Mouse (Mus musculus) embryonic facial prominence, embryonic 10.5 days (tissue): ENCODE results near the gene Mapkapk2. TPM values are rescaled to one million over a fixed set of nuclear protein-coding genes. Genes with fewer than 3 reads are reported as not detected.
"Not testable (repeated sequence)": the region's sequence is repeated elsewhere in the genome, so short reads cannot be mapped to it uniquely, and the experiment has no call there.

Experiments used
- DNase-seq: peaks from one replicate; pipeline ENCODE4 v3.0.0-alpha.2; 2017; ENCODE audit warnings: low spot score
- H3K27ac ChIP-seq: fragments of 300-500 bp; sonication (generic); replicated peaks from 2 replicates; pipeline ENCODE4 v1.5.1; 2016; ENCODE audit warnings: mild to moderate bottlenecking
- H3K27me3 ChIP-seq: fragments of 300-500 bp; sonication (generic); replicated peaks from 2 replicates; pipeline ENCODE4 v1.6.1; 2016; ENCODE audit warnings: low read depth, mild to moderate bottlenecking; ENCODE audit not compliant: poor library complexity, severe bottlenecking
- H3K36me3 ChIP-seq: fragments of 300-500 bp; sonication (generic); replicated peaks from 2 replicates; pipeline ENCODE4 v1.6.1; 2016; ENCODE audit warnings: mild to moderate bottlenecking, moderate library complexity
- H3K4me1 ChIP-seq: fragments of 300-500 bp; sonication (generic); 2 replicates; pipeline ENCODE4 v1.6.1; 2016
- H3K4me3 ChIP-seq: fragments of 300-500 bp; sonication (generic); 2 replicates; pipeline ENCODE4 v1.5.1; 2016; ENCODE audit warnings: mild to moderate bottlenecking, moderate library complexity
- H3K9me3 ChIP-seq: fragments of 300-500 bp; sonication (generic); 2 replicates; pipeline ENCODE4 v1.6.1; 2016; ENCODE audit warnings: mild to moderate bottlenecking
- WGBS: fragments of 180-500 bp; shearing (Covaris S2); methylation state at CpG from one replicate; pipeline ENCODE4 v1.1.7; 2016; 5-methylcytosine and 5-hydroxymethylcytosine counted together
- polyA plus RNA-seq: library from polyadenylated mRNA; unstranded; fragments of >200 nt; fragmentation: Nextera tagmentation; extraction: Ambion mirVana; gene quantifications from 2 replicates; pipeline ENCODE4 v1.2.1, GENCODE M21; 2016

Mapkapk2 gene
- polyA plus RNA-seq: 44.4 and 45.4 TPM in 2 replicates

DNA sequence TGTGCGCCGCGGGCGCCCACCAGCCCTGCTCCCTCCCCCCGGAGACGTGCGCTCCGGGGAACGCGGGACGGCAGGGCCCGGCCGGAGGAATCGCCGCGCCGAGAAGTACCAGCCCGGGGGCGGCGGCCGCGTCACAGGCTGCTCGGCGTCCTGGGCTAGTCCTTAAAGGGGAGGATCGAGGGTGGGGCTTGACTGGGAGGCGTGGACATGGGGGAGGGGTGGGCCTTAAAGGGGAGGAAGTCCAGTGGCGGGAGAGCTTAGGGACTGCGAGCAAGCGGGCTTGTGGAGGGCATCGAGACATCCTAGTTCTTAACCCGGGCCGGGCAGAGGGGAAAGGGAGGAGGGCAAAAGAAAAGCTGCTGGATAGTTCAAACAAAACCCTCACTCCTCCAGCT is at the start of gene Mapkapk2:
Gene Mapkapk2 (minus strand): TSS at position 127 of the 395 bp plus-strand sequence.
- WGBS: under 1% methylated on average over 32 of the region's 32 CpGs
- peak; percentile 97 for DNase-seq
- Histone ChIP-seq H3K27me3 (peaks cover 18% of the 10 kb centered on the region; the same call in 1 of the 2 replicates), H3K4me3 (peak within 1 kb of the TSS; percentile 94), H3K36me3 (peaks cover 11% of the 10 kb centered on the region), H3K9me3 (no peaks in the 10 kb centered on the region), H3K4me1 (peaks cover 42% of the 10 kb centered on the region), H3K27ac (peak within 1 kb of the TSS; percentile 94)

DNA sequence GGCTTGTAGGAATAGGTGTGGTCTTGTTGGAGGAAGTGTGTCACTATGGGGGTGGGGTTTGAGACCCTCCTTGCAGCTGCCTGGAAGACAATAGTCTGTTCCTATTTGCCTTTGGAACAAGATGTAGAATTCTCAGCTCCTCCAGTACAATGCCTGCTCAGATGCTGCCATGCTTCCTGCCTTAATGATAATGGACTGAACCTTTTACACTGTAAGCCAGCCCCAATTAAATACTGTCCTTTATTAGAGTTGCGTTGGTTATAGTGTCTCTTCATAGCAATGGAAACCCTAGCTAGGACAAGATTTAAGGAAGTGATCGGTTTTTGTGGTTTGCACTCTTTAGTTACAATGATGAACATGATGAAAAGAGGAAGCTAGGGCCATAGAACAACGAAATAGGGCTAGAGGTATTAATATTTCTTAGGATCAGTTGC is 48.6 kb upstream of the Mapkapk2 start:
- H3K36me3 ChIP-seq: no peaks in the 10 kb centered on the region
- H3K9me3 ChIP-seq: no peaks in the 10 kb centered on the region
- DNase-seq: no peak
- H3K27me3 ChIP-seq: no peaks in the 10 kb centered on the region
- H3K4me1 ChIP-seq: no peaks in the 10 kb centered on the region
- 88% methylated on average over 3 of the region's 3 CpGs for WGBS
- no peak overlapping the region for H3K27ac ChIP-seq
- no peak overlapping the region for H3K4me3 ChIP-seq

DNA sequence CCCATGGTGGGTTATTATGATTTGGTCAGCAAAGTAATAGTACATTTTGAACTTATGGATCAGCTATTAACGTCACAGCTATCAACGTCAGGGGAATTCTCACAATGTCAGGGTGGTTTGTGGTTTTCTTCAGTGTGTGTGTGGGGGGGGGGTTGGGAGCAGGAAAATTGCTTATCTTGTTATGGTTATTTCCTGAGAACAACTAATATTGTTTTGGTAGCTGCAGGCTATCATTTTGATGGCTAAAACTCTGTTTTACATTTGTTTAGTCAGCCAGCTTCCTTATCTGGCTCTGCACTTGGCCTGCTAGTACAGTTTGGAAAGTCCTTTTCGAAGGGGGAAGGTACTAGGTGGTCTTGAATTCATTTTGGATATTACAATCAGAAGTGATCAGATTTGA is 47.6 kb upstream of the Mapkapk2 start:
- not testable (repeated sequence) for H3K9me3 ChIP-seq, H3K36me3 ChIP-seq, H3K4me1 ChIP-seq, DNase-seq, H3K27me3 ChIP-seq, H3K27ac ChIP-seq, H3K4me3 ChIP-seq
- WGBS: 85% methylated on average over 3 of the region's 3 CpGs

GRCm38 (mm10) chr1:131142472-131142871 is 44.8 kb upstream of the Mapkapk2 start:
- Histone ChIP-seq H3K36me3 (no peaks in the 10 kb centered on the region), H3K4me1 (peaks cover 10% of the 10 kb centered on the region), H3K27me3 (no peaks in the 10 kb centered on the region), H3K9me3 (no peaks in the 10 kb centered on the region), H3K27ac (no peak overlapping the region), H3K4me3 (no peak overlapping the region)
- DNase-seq: no peak
- WGBS: 83% methylated on average over 1 of the region's 1 CpGs

- 71% methylated on average over 2 of the region's 2 CpGs for WGBS
- Histone ChIP-seq H3K9me3 (no peaks in the 10 kb centered on the region), H3K4me3 (no peak overlapping the region), H3K27ac (no peak overlapping the region), H3K4me1 (peaks cover 20% of the 10 kb centered on the region), H3K27me3 (no peaks in the 10 kb centered on the region), H3K36me3 (no peaks in the 10 kb centered on the region)
- no peak for DNase-seq
Measured at GRCm38 (mm10) chr1:131141449-131141848, 43.8 kb upstream of the Mapkapk2 start.

- Histone ChIP-seq H3K27me3 (no peaks in the 10 kb centered on the region), H3K27ac (peak overlapping the region; percentile 90; the same call in 1 of the 2 replicates), H3K9me3 (no peaks in the 10 kb centered on the region), H3K4me3 (peak overlapping the region; percentile 76), H3K4me1 (peaks cover 33% of the 10 kb centered on the region), H3K36me3 (no peaks in the 10 kb centered on the region; the same call in 1 of the 2 replicates)
- 51% methylated on average over 11 of the region's 11 CpGs for WGBS
- DNase-seq: no peak
Measured at GRCm38 (mm10) chr1:131139102-131140095, 41.8 kb upstream of the Mapkapk2 start.

- H3K4me3 ChIP-seq: peak within 1 kb of the TSS; percentile 76
- no peaks in the 10 kb centered on the region; the same call in 1 of the 2 replicates for H3K36me3 ChIP-seq
- no peaks in the 10 kb centered on the region for H3K9me3 ChIP-seq
- 7% methylated on average over 49 of the region's 49 CpGs for WGBS
- peak within 1 kb of the TSS; percentile 90 for H3K27ac ChIP-seq
- no peaks in the 10 kb centered on the region for H3K27me3 ChIP-seq
- DNase-seq: peak; percentile 95
- H3K4me1 ChIP-seq: peaks cover 33% of the 10 kb centered on the region
Measured at GRCm38 (mm10) chr1:131138191-131139016, 40.8 kb upstream of the Mapkapk2 start, which contains the start of gene Dyrk3. Gene Dyrk3 (minus strand): TSS chr1:131138340.

DNA sequence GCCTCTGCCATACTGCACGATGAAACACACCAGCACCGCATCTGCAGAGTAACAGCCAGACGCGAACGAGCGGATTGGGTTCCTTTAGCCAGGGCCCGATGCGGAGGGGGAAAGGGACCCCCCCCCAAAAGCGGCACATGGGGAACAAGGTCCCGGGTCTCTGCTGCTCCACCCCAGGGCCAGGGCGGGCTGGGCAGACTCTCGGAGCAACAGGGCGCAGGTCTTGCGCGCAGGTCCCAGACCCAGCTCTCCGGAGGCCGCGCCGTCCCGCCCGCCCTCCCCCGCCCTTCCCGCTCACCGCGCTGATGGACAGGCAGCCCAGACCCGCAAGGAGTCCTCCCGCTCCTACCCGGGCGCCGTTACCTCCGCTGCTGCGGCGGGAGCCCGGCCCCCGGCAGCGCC is 40.1 kb upstream of the Mapkapk2 start:
- Histone ChIP-seq H3K27ac (peak overlapping the region; percentile 90), H3K36me3 (peaks cover 7% of the 10 kb centered on the region), H3K4me3 (peak overlapping the region; percentile 76), H3K27me3 (no peaks in the 10 kb centered on the region), H3K4me1 (peaks cover 33% of the 10 kb centered on the region), H3K9me3 (no peaks in the 10 kb centered on the region)
- no peak for DNase-seq
- WGBS: under 1% methylated on average over 36 of the region's 36 CpGs

DNA sequence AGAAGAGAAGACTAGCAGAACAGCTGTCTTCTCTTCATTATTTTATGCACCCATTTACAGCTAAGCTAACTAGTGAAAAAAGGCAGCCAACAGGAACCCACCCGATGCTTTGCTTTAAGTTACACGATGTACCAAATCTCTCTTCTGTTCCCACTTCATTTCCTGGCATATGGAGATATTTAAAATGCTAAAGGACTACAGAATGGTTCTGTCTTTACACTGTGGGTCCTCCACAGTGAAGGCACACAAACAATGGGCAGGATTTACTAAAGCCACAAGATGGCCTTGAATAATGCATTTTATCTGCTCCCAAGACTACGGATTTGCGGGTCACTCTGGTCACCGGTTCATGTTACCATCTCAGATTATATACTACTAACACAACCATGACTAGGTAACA is 39.5 kb upstream of the Mapkapk2 start:
- H3K27ac ChIP-seq: 0 out of 2 replicates have a peak overlapping the region, but pooled peaks have one; percentile 10
- H3K9me3 ChIP-seq: no peaks in the 10 kb centered on the region
- no peak for DNase-seq
- WGBS: 21% methylated on average over 5 of the region's 5 CpGs
- no peaks in the 10 kb centered on the region for H3K27me3 ChIP-seq
- H3K4me3 ChIP-seq: peak overlapping the region; percentile 76
- peaks cover 33% of the 10 kb centered on the region for H3K4me1 ChIP-seq
- peaks cover 13% of the 10 kb centered on the region for H3K36me3 ChIP-seq

DNA sequence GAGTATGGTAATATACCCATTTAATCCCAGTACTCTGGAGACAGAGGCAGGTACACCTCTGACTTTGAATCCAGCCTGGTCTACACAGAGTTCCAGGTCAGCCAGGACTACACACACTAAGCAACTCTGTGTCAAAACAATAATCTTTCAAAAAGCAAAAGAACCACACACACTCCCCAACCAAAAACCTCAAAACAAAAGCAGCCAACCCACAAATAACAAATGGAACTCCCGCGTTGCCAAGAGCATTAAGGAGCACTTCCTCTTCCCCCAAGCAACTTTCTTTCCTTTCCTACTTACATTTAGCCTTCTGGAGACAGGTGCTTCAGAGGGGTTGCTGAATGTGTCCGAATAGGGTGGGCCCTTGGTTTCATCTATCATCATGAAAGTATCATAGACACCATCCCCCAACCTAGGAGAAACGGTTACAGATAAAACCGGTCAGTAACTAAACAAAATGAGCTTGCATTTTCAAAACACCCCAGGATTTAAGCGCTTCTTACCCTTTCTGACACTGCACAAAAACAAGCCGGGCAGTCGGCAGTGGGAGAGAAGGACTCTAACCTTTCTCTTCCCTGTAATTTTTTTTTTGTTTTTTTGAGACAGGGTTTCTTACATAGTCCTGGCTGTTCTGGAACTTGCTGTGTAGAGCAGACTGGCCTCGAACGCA is 38.5 kb upstream of the Mapkapk2 start:
- DNase-seq: no peak
- H3K36me3 ChIP-seq: peaks cover 17% of the 10 kb centered on the region
- WGBS: 84% methylated on average over 10 of the region's 10 CpGs
- H3K9me3 ChIP-seq: no peaks in the 10 kb centered on the region
- H3K4me1 ChIP-seq: peaks cover 33% of the 10 kb centered on the region
- H3K4me3 ChIP-seq: peak overlapping the region; percentile 76; the same call in 1 of the 2 replicates
- H3K27ac ChIP-seq: no peak overlapping the region
- no peaks in the 10 kb centered on the region for H3K27me3 ChIP-seq

DNA sequence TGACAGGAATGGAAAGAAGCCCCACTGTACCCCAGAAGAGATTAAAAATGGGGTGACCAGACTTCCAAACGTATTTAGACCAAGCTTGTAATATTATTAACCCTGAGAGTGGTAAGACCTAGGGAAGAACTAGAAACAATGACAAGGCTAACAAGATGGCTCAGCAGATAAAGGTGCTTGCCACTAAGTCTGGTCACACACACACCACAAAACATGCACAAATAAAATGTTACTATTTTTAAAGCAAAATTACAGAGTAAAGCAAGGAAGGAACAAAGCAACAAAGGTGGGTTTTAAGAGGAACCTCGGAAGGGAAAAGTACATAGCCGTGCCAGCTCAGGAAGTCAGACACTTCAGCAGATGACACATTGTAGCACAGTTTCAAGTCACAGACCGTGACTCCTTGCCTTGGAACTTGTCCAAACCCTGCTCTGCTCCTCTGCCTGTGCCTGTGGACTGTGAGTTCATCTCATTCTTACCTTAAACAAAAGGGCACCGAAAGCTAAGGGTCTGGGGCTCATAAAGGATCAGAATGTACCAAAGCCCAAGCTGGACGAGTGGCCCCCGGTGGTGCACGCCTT is 37.4 kb upstream of the Mapkapk2 start:
- no peak for DNase-seq
- peaks cover 33% of the 10 kb centered on the region for H3K4me1 ChIP-seq
- 82% methylated on average over 8 of the region's 8 CpGs for WGBS
- H3K27ac ChIP-seq: no peak overlapping the region
- no peaks in the 10 kb centered on the region for H3K27me3 ChIP-seq
- peaks cover 27% of the 10 kb centered on the region for H3K36me3 ChIP-seq
- H3K9me3 ChIP-seq: no peaks in the 10 kb centered on the region
- no peak overlapping the region for H3K4me3 ChIP-seq
